Mouse (Mus musculus) mouse embryonic stem cell (cell line): ENCODE results near the gene Gm42420.

Experiments
- in situ Hi-C, 2 experiments: fragments of 300-500 bp; cut with MboI; formaldehyde crosslinking; loops; 1 replicate in 1 of 2; 3 replicates in 1 of 2; pipeline ENCODE4 v1.14.3; 2019 to 2020; ENCODE audit warnings: low sequenced_read_pairs in 2 of 2, low pct_unique_long_range_greater_than_20kb in 1 of 2, mixed read lengths in 1 of 2; ENCODE audit not compliant: unreplicated experiment in 1 of 2

Gene Gm42420

GRCm38 (mm10) chr6:39562166-39563015 is 23.2 kb upstream of the Gm42420 start:
- in situ Hi-C loops = loop anchor here (5.0 to 10.0 kb wide), 2 partner anchors 95 to 98 kb away; no protein-coding TSS in a partner anchor

- in situ Hi-C loops = loop anchor here in 1 of 2 experiments (10.0 kb wide), 1 partner anchor 103 kb away; no protein-coding TSS in a partner anchor
Measured at GRCm38 (mm10) chr6:39567528-39567927, 18.0 kb upstream of the Gm42420 start.

GRCm38 (mm10) chr6:39570426-39570825 is 15.1 kb upstream of the Gm42420 start:
- in situ Hi-C loops = no loop called here

- in situ Hi-C loops = no loop called here
Measured at GRCm38 (mm10) chr6:39573791-39574554, 11.6 kb upstream of the Gm42420 start, which contains the start of gene Adck2. Adck2 (plus strand) TSS chr6:39573873.

- in situ Hi-C loops = no loop called here
Measured at GRCm38 (mm10) chr6:39574555-39574869, 11.0 kb upstream of the Gm42420 start.

GRCm38 (mm10) chr6:39574951-39575350 is 10.6 kb upstream of the Gm42420 start:
- in situ Hi-C loops = loop anchor here in 1 of 2 experiments (25.0 kb wide), 1 partner anchor 212 kb away; no protein-coding TSS in a partner anchor

GRCm38 (mm10) chr6:39579552-39579951 is 6.0 kb upstream of the Gm42420 start:
- in situ Hi-C loops = loop anchor here in 1 of 2 experiments (25.0 kb wide), 1 partner anchor 208 kb away; no protein-coding TSS in a partner anchor

- in situ Hi-C loops = loop anchor here in 1 of 2 experiments (25.0 kb wide), 1 partner anchor 207 kb away; no protein-coding TSS in a partner anchor
Measured at GRCm38 (mm10) chr6:39580558-39580957, 5.0 kb upstream of the Gm42420 start.

- in situ Hi-C loops = loop anchor here in 1 of 2 experiments (25.0 kb wide), 1 partner anchor 206 kb away; no protein-coding TSS in a partner anchor
Measured at GRCm38 (mm10) chr6:39581087-39581784, 4.3 kb upstream of the Gm42420 start.

- in situ Hi-C loops = loop anchor here in 1 of 2 experiments (25.0 kb wide), 1 partner anchor 196 kb away; no protein-coding TSS in a partner anchor
Measured at GRCm38 (mm10) chr6:39591481-39591880, 5.9 kb downstream of the Gm42420 start.

- in situ Hi-C loops = loop anchor here in 1 of 2 experiments (25.0 kb wide), 1 partner anchor 195 kb away; no protein-coding TSS in a partner anchor
Measured at GRCm38 (mm10) chr6:39592401-39593214, 7.1 kb downstream of the Gm42420 start, which contains the start of gene Ndufb2. Ndufb2 (plus strand) TSS chr6:39592574.

- in situ Hi-C loops = no loop called here
Measured at GRCm38 (mm10) chr6:39600851-39601250, 15.3 kb downstream of the Gm42420 start.

GRCm38 (mm10) chr6:39601828-39602227 is 16.3 kb downstream of the Gm42420 start:
- in situ Hi-C loops = no loop called here

- in situ Hi-C loops = no loop called here
Measured at GRCm38 (mm10) chr6:39604565-39604964, 19.0 kb downstream of the Gm42420 start.

GRCm38 (mm10) chr6:39606056-39606455 is 20.5 kb downstream of the Gm42420 start:
- in situ Hi-C loops = no loop called here

GRCm38 (mm10) chr6:39606862-39607261 is 21.3 kb downstream of the Gm42420 start:
- in situ Hi-C loops = no loop called here

GRCm38 (mm10) chr6:39607365-39607764 is 21.8 kb downstream of the Gm42420 start:
- in situ Hi-C loops = no loop called here
